Mouse (Mus musculus) cerebellum, postnatal 25 days (tissue): ENCODE results near the gene Il22ra1.
A peak's percentile ranks its signal among the peaks of the same experiment; 100 is the strongest.

Experiments used
- DNase-seq, 2 experiments: peaks; one replicate each; pipeline ENCODE4 v3.0.0; 2021; ENCODE audit warnings: mixed read lengths in 2 of 2

The Il22ra1 gene

GRCm38 (mm10) chr4:135736903-135737302 is 8.9 kb downstream of the Il22ra1 start:
- no peak for DNase-seq

- DNase-seq = no peak
These were observed 10.3 kb downstream of the Il22ra1 start for GRCm38 (mm10) chr4:135738237-135738636.

GRCm38 (mm10) chr4:135739148-135739547 is 11.2 kb downstream of the Il22ra1 start:
- DNase-seq = no peak

- no peak for DNase-seq
These were observed 11.7 kb downstream of the Il22ra1 start for GRCm38 (mm10) chr4:135739672-135740071.

- DNase-seq = no peak
These were observed 15.5 kb downstream of the Il22ra1 start for GRCm38 (mm10) chr4:135743520-135743919.

- DNase-seq = no peak
These were observed 16.9 kb downstream of the Il22ra1 start for GRCm38 (mm10) chr4:135744726-135745448.

GRCm38 (mm10) chr4:135745613-135746012 is 17.6 kb downstream of the Il22ra1 start:
- DNase-seq = no peak

GRCm38 (mm10) chr4:135750896-135751295 is 22.9 kb downstream of the Il22ra1 start:
- DNase-seq = no peak

GRCm38 (mm10) chr4:135752106-135752778 is 24.3 kb downstream of the Il22ra1 start:
- no peak for DNase-seq

- DNase-seq = no peak
These were observed 24.8 kb downstream of the Il22ra1 start for GRCm38 (mm10) chr4:135752779-135753164.

- no peak for DNase-seq
These were observed 30.4 kb downstream of the Il22ra1 start for GRCm38 (mm10) chr4:135758331-135758730.

- no peak for DNase-seq
These were observed 30.9 kb downstream of the Il22ra1 start for GRCm38 (mm10) chr4:135758825-135759224.

GRCm38 (mm10) chr4:135759356-135759976 is 31.5 kb downstream of the Il22ra1 start, which contains the start of gene Myom3:
Myom3 (plus strand) TSS chr4:135759715.
- DNase-seq = no peak

- DNase-seq = peak; percentile 19 to 21
These were observed 33.1 kb downstream of the Il22ra1 start for GRCm38 (mm10) chr4:135761048-135761447.

GRCm38 (mm10) chr4:135761569-135761968 is 33.6 kb downstream of the Il22ra1 start:
- DNase-seq = no peak

- peak in 1 of 2 experiments; percentile 57 for DNase-seq
These were observed 34.4 kb downstream of the Il22ra1 start for GRCm38 (mm10) chr4:135762251-135762906.

- DNase-seq = no peak
These were observed 36.7 kb downstream of the Il22ra1 start for GRCm38 (mm10) chr4:135764700-135765099.

- no peak for DNase-seq
These were observed 37.7 kb downstream of the Il22ra1 start for GRCm38 (mm10) chr4:135765707-135766106.

GRCm38 (mm10) chr4:135766976-135767375 is 39.0 kb downstream of the Il22ra1 start:
- DNase-seq = peak in 1 of 2 experiments; percentile 37

- peak; percentile 51 to 71 for DNase-seq
These were observed 40.9 kb downstream of the Il22ra1 start for GRCm38 (mm10) chr4:135768572-135769526.

- no peak for DNase-seq
These were observed 42.8 kb downstream of the Il22ra1 start for GRCm38 (mm10) chr4:135770611-135771305.
